Comparison of ENCODE assay signal across 9 mouse cellular contexts in the genomic region with DNA sequence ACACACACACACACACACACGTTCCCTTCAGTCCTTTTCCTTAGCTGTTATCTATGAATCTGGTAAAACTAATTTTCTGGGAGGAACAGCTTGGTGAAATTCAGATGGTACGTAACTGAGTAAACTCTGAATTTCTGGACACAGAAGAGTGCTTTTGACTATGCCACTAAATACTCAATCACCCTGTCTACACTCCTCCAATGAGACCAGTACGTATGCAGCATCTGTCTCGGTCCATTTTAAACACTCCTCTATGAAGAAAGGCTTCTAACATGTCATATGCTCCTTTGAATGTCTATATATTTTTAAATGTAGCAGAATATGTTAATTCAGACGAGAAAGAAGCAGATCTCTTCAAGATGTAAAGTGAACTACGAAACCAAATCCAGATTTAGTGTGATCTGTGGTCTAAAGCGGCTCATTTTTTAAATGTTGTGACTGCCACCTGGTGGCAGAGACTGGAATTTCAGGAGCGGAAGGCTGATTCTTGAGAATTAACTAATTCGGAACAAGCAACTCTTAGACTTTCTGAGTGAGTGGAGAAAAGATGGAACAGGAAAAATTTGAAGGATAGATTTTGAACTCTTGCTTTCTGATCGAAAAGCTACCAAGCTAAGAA. TPM values are rescaled to one million over a fixed set of nuclear protein-coding genes. Genes with fewer than 3 reads are reported as not detected.
DNase-seq lines count a peak whose midpoint lies in the region; ATAC-seq lines count a peak whose summit lies in the region.
"Had no signal": no experiment of that assay in that cellular context is flagged by ENCODE, and none has a peak within 500 bp of the region (broad histone marks: within the 10 kb centered on the region; RNA-seq: fewer than 3 reads in every experiment).

No protein-coding gene starts in this region.

- no peaks in the 10 kb centered on the region for H3K27me3 ChIP-seq in embryonic facial prominence, embryonic 11.5 days (ENCODE audit: control insufficient read depth, insufficient read depth, low read length)
- H3K27me3 ChIP-seq in hindbrain, embryonic 13.5 days = peaks cover 5% of the 10 kb centered on the region; the same call in 1 of the 2 replicates

- intact Hi-C loops in left cerebral cortex, postnatal 36 days (cut with DNase I) = loop anchor here (1.0 to 5.0 kb wide), 3 partner anchors 30 to 402 kb away; no protein-coding TSS in a partner anchor

- ATAC-seq in embryonic facial prominence, embryonic 11.5 days (replicated peaks; ENCODE audit: insufficient number of reproducible peaks, low FRiP score, low TSS enrichment, low read depth) = no peak
- peak; percentile 68; the same call in 1 of the 2 replicates for ATAC-seq in hindbrain, embryonic 13.5 days (ENCODE audit: low FRiP score)

- H3K4me3 ChIP-seq in embryonic facial prominence, embryonic 11.5 days (ENCODE audit: low read depth, low read length) = no peak overlapping the region
- no peak overlapping the region for H3K4me3 ChIP-seq in hindbrain, embryonic 13.5 days
- H3K4me3 ChIP-seq: erythroblast, embryonic 14.5 days had no signal

- WGBS in embryonic facial prominence, embryonic 11.5 days = 45% methylated on average over 10 of the region's 10 CpGs
- 43% methylated on average over 10 of the region's 10 CpGs for WGBS in hindbrain, embryonic 13.5 days

- no peaks in the 10 kb centered on the region for H3K9me3 ChIP-seq in embryonic facial prominence, embryonic 11.5 days (replicated peaks; ENCODE audit: control insufficient read depth, low read length)
- no peaks in the 10 kb centered on the region for H3K9me3 ChIP-seq in hindbrain, embryonic 13.5 days

- peak; percentile 81 for DNase-seq in testis, postnatal 10 days (ENCODE audit: low spot score)
- DNase-seq in testis, postnatal 14 days (ENCODE audit: low spot score) = no peak
- peak; percentile 55 for DNase-seq in adrenal gland, postnatal 25 days
- DNase-seq in embryonic facial prominence, embryonic 11.5 days (ENCODE audit: low spot score) = peak; percentile 92
- peak; percentile 57 to 71 for DNase-seq in left cerebral cortex, postnatal 36 days (ENCODE audit: low spot score in 2 of 2)
- DNase-seq in naive thymus-derived CD4-positive, alpha-beta T cell, adult 2 months (ENCODE audit: low read depth) = peak; percentile 83
- DNase-seq in urinary bladder, postnatal 25 days (ENCODE audit: low spot score) = peak; percentile 64

- no peaks in the 10 kb centered on the region for H3K36me3 ChIP-seq in embryonic facial prominence, embryonic 11.5 days (replicated peaks; ENCODE audit: control insufficient read depth, insufficient read depth, low read depth, low read length)
- H3K36me3 ChIP-seq in hindbrain, embryonic 13.5 days = no peaks in the 10 kb centered on the region

- no peak overlapping the region for H3K9ac ChIP-seq in embryonic facial prominence, embryonic 11.5 days (replicated peaks; ENCODE audit: low read length)
- H3K9ac ChIP-seq in hindbrain, embryonic 13.5 days = no peak overlapping the region

- no peak overlapping the region for H3K4me2 ChIP-seq in embryonic facial prominence, embryonic 11.5 days (ENCODE audit: low read depth, low read length)
- H3K4me2 ChIP-seq in hindbrain, embryonic 13.5 days = no peak overlapping the region

- H3K4me1 ChIP-seq in embryonic facial prominence, embryonic 11.5 days (ENCODE audit: control insufficient read depth, insufficient read depth, low read length) = no peaks in the 10 kb centered on the region
- H3K4me1 ChIP-seq in hindbrain, embryonic 13.5 days (replicated peaks) = no peaks in the 10 kb centered on the region

- no peak overlapping the region for H3K27ac ChIP-seq in embryonic facial prominence, embryonic 11.5 days (replicated peaks; ENCODE audit: low read depth, low read length)
- H3K27ac ChIP-seq in hindbrain, embryonic 13.5 days = no peak overlapping the region

RNA-seq across cellular contexts. Expression of gene Hspb3, which starts 6.1 kb away (rescaled TPM):
- total RNA-seq in adrenal gland, postnatal 25 days (2021) = not detected in 2 replicates
- 0.66 and 1.4 TPM in 2 replicates for polyA plus RNA-seq in embryonic facial prominence, embryonic 11.5 days (2014; fragmentation: Nextera tagmentation; extraction: Ambion mirVana)
- polyA plus RNA-seq in hindbrain, embryonic 13.5 days (2015; fragmentation: Nextera tagmentation; extraction: Ambion mirVana) = 0.35 TPM in 1 of 2 replicates, not detected in the other
- total RNA-seq in left cerebral cortex, postnatal 36 days (2021) = 1 to 10 TPM; 9.1 to 9.6 TPM
- polyA plus RNA-seq: erythroblast, embryonic 14.5 days had no signal

RNA-seq across cellular contexts. Expression of gene Snx18, which starts 51.2 kb away (rescaled TPM):
- total RNA-seq in adrenal gland, postnatal 25 days (2021) = 21.2 and 23.2 TPM in 2 replicates
- polyA plus RNA-seq in embryonic facial prominence, embryonic 11.5 days (2014; fragmentation: Nextera tagmentation; extraction: Ambion mirVana) = 33.3 and 34.7 TPM in 2 replicates
- 10.8 and 11.2 TPM in 2 replicates for polyA plus RNA-seq in hindbrain, embryonic 13.5 days (2015; fragmentation: Nextera tagmentation; extraction: Ambion mirVana)
- total RNA-seq in left cerebral cortex, postnatal 36 days (2021) = 10 to 100 TPM; 22.9 to 23.8 TPM

Comparison
In these comparisons a context has a peak if more than half of its experiments do, and no peak if none do; other contexts are left out.
1. RNA of gene Hspb3, which starts 6.1 kb away (total RNA-seq): 9.1 to 9.6 TPM in left cerebral cortex, postnatal 36 days; not detected in adrenal gland, postnatal 25 days; every median in the first group is over 10 times any median in the second.